Mouse (Mus musculus) gastrocnemius, postnatal 10 days (tissue): ENCODE results near the gene Il15ra. TPM values are rescaled to one million over a fixed set of nuclear protein-coding genes. Genes with fewer than 3 reads are reported as not detected.
A peak's percentile ranks its signal among the peaks of the same experiment; 100 is the strongest.

Experiments
- DNase-seq: peaks from one replicate; pipeline ENCODE4 v3.0.0; 2021; ENCODE audit warnings: mixed read lengths
- total RNA-seq, 2 experiments: library from RNA; stranded (reverse); gene quantifications; 2 replicates each; pipeline ENCODE4 v1.2.3; 2021

The Il15ra gene
- total RNA-seq, 2 experiments from 2014 or later: 12.9 to 15.4 TPM

DNA sequence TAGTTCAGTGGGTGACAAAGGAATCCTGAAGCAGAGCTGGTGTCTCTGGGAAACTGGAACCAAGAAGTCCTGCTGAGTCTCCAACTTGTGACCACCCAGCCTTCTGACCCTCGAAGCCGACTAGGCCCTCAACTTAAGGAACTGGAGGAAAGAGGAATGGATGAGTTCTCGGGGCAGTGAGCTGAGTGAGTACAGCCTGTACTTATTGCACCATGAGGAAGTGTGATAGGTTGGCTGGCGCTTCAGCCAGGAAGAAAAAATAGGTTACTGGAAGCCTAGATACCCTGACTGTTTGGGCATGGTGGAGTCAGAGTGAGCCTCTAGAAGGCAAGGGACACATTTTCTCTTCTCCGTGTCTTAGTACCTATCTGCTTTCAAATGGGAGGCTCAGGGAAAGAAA is 3.4 kb downstream of the Il15ra start:
- DNase-seq: no peak

DNA sequence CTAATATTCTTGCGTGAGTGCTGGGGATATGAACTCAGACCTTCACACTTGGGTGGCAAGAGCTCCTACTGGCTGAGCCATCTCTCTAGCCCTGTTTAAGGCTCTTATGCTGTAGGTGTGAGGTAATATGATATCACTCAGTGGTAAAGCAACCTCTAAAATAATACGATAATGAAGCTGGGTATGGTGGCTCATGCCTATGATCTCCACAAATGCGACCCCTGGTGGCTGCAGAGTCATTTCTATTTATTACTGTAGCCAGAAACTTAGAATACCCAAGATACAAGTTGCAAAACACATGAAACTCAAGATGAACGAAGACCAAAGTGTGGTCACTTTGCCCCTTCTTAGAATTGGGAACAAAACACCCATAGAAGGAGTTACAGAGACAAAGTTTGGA is 5.0 kb downstream of the Il15ra start:
- peak; percentile 16 for DNase-seq

DNA sequence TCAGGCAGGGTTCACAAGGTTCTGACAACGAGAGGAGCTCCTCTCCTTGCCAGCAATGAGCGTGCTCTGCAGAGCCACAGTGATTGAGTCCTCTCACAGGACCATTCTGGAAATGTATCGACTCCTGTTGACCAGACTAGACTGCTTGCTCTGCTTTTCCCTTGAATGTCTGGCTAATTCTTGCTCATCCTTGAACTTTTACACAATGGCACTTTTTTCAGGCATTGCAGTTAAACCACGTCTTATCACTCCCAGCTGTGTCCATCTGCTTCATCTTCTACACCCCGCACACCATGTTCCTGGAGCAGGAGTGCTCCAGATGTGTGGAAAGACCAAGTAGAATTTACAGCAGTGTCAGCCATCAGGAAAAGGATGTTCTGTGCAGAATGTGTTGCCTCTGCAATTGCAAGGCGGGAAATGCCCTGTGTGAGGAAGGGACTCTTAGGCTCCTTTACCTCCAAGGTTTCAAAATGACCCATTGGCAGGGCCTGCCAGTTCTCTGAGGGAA is 7.4 kb downstream of the Il15ra start:
- DNase-seq: no peak

DNA sequence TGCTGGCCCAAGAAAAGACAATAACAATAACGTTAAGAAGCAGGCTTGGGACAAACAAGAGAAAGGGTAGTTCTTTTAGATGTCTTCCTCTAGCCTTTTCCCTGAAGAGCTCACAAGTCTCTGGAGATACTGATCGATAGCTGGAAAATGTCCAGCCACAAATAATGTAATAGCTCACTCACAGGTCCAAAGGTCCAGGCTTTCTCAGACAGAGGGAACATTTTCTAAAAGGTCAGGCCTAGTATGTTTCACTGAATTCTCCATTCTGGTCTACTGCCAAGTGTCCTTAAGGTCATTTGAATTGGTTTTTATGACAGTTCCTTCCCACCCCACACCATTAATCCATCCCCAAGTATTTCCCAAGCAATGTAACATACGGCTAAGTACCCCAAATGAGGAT is 7.9 kb downstream of the Il15ra start:
- DNase-seq: no peak

DNA sequence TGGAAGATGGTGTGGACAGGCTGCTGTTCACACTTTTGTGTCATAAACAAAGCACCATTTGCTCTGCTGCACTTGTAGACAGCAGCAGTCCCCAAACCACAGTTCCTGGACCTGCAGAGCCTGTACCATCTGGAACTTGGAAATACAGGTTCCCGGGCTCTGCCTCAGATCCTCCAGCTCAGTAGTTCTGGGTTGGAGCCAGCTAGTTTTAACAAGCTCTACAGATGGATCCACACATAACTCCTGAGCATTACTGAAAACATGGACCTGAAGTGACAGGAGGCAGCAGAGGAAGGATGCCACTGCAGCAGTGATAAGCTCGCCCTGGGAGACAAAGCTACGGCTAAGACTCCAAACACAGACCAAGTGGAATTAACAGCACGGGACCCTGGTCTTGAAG is 9.4 kb downstream of the Il15ra start:
- DNase-seq: no peak

DNA sequence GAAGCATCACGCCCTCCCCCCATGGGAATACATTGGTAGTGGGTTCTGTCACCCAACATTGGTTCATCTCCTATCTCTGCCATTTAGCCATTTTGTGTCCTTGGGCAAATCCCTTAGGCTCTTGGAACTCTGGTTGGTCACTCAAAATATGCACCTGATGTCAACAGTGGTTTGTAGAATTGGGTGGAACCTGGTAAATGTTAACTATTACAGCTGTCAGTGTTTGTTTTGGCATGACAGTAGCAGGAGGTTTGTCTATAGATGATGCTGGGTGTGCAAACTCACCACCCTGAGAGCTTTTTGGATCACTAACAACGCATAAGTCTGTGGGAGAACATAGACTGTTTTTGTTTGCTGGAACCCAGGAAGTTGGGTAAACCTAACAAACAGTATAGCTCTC is 13.5 kb downstream of the Il15ra start:
- no peak for DNase-seq

DNA sequence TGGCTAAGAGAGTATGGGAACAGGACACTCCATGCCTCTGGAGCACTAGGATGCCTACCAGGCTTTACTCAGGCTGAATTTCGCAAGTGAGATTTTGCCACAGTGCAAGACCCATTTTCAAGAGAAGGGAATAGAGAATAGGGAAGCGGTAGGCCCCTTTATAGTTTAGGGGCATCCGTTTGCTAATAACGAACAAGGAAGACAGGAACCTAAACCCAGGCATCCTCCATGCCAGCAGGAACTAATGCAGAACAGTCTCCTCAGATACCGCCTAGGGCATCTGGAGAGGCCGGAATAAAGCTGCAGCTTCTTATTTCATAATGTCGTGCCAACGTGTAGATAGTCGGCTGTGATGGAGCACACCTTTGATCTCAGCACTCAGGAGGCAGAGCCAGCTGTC is 17.5 kb downstream of the Il15ra start:
- no peak for DNase-seq

DNA sequence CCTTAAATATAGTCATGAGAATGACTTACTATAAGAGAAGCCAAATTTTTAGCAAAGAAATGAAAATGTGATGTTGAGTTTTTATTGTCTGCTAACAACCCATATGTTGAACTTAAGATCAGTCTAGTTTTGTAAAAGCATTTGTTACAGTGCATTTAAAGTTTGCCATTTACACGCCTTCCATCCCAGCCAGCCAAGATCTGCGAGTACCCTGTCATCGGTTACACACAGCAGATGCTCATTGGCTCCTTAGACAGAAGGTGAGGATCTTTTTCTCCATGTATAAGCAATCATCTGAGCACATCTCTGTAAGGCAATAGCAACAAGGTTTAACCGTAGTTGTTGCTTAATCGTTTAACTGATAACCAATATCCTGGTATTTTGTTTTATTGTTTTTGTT is 22.5 kb downstream of the Il15ra start:
- DNase-seq: no peak

DNA sequence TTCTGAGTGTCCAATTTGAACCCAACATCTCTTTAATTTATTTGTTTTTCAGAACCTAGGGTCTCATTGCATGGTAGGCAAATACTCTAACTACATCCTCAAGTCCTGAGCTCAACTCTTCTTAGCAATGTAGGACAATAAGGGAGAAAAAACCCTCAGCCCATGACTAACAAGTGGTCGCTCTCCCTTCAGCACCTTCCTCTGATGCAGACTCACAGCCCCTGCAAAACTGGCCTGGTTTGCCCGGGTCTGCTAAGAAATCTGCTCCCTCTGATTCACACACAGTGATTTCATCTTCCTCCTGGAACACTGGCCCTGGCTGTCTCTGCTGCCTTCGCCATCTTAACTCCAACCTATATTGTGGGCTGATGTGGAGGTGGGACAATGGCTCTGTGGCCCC is 24.0 kb downstream of the Il15ra start:
- no peak for DNase-seq

DNA sequence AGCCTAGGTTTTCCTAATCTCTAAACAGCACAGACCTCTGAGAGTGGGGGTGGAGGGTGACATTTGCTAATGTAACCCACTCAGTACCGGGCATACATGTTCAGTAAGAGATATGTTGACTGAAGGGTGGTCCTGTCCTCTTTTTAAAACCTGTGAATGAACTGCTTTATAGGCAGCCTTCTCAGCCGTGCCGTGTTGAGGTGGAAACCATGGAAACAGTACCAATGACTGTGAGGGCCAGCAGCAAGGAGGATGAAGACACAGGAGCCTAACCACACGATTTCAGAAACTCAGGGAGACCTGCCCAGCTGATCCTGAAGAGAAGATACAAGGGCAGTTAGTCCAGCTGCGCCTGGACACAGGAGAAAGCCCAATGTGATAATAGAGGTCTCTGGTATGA is 27.9 kb downstream of the Il15ra start:
- DNase-seq: no peak

DNA sequence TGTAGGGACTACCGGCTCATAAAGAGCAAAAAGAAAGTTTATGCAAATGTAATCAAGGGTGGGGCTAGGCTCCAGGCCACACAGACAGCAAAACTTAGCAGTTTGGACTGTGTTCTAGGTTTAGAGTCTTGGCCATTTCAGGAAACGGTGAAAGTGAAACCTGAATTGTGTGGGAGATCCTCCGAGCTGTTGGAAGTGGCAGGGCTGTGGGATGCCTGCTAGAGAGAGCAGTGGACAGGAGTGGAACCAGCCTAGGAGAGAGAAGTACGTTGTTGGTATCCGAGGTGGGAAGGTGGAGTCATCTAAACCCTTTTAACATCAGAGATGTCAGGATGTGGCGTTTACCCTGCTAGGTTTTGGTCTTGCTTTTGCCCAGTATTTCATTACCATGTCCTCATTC is 30.8 kb downstream of the Il15ra start:
- no peak for DNase-seq

DNA sequence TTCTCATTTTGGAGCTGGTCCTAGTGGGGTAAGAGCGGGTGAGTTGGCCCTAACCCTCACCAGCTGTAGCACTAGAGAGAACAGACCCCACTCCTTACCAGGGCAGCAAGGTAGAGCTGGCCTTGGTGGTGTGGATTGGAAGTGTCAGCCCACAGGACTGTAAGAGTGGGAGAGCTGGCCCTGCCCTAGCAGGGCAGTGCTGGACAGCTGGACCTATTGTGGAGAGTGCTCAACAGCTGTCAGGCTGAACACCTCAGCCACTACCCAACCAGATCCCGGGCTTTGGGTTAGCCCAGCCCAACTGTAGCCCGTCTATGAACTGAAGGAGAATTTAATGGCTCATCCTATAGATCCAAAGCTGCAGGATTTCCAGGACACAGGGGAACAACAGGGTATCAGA is 33.7 kb downstream of the Il15ra start:
- DNase-seq: no peak

DNA sequence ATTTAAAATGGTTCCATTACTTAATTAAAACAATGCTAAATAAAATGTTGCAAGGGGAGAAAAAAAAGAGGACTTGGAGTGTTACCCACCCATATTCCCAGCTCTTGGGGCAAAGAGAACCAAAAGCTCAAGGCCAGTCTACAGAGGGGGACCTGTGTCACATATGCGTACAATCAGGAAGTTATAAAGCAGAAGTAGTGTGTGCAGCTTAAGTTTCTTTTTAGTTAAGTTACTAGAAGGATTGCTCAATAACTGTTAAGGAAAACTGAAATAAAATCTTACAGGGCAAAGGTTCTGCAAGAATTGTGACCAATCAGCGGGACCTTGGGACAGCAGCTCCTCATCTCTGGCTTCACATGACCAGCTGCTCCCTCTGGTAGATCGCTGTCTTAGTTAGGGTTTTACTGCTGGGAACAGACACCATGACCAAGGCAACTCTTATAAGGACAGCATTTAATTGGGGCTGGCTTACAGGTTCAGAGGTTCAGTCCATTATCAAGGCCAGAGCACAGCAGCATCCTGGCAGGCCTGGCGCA is 34.5 kb downstream of the Il15ra start:
- no peak for DNase-seq

DNA sequence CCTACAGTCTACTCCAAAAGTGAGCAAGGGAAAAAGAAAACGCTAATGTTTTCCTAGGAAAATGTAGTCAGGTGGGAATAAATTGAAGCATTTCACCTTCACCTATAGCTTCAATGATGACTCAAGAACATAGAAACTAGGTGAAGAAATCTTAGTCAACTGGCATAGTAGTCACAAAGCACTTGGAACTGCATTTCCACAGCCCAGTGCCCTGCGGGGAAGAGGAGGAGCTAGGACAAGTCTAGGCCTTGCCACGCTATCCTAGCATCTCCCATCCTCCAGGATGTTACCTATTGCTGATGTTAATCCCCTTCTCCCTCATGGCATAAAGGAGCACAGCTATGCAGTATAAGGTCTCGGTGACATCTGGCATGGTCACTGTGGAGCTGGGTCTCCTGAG is 57.5 kb downstream of the Il15ra start:
- DNase-seq: no peak

DNA sequence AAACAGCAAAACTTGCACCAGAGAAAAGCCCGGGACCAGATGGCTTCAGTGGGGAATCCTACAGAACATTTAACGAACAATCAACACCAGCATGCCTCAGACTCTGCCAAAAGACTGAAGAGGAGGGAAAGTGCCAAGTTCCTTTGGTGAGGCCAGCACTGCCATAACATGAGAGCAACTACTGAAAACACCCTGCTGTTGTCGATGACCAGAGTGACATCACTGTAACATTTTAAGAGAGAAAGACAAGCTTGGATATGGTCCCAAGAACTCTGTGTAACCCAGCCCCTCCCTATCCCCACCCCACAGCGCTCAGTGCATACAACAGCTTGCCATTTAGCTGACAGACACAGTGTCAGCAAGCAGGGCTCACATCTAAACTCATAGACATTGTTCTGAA is 60.6 kb downstream of the Il15ra start:
- no peak for DNase-seq

DNA sequence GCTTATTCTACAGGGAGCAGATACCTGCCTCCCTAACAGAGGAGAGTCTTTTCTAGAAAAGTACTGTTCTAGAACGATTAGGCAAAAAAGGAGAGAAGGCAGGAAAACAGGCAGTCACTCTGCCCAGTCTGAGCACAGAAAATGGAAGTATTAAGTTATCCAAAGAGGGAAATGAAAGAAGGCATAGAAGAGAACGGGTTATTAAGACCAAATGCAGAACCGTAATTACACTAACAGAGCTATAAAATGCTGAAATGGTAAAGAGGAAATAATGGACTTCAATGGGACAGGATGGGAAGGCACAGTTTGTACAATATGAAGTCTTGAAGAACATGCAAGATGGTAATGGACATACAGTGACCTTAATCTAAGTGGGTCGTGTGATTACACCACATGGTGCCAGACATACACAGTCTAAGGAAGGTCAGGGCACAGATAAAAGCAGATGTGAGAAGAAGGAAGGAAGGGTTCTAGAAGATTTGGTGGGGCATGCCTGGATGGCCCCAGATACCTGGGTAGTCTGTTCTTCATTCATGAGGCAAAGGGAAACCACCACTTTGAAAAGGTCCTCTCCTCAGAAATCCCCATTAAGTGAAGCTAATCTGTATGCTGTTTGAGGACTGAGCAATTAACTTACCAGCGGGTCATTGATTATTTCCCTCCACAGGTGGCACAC is 61.5 kb downstream of the Il15ra start:
- no peak for DNase-seq

DNA sequence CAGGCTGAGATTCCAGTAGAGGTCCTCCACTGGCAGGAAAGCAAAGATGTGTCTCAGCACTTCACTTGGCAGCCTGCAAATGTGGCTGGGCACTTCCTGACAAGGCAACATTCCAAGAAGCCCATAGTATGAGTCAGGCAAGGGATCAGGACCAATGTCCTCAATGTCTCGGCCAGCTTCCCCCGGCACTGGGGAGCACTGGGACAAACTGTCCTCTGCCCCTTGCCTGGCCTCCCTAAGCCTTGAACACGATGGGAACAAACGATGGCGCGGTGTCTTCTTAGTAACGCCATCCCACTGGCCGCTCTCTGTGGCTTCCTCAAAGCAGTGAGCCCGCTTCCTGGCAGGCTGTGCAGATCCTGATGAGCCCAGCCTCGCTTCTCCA is 62.1 kb downstream of the Il15ra start:
- DNase-seq: peak; percentile 5

DNA sequence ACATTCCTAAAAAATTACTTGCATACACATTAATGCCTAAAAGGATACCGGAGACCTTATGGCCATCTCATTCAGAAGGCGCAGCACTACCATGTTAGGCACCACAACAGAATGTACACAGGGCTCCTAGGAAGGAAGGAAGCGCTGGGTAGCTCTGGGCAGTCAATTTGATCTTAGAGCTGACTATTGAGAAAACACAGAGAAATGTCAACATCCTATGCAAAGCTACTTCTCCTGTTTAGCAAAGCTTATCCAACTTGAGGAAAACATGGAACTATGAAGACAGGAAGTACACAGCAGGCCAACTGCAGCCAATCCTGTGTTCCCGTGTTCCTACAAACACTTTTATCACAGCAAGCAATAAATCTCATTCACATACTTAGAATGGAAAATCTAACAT is 66.6 kb downstream of the Il15ra start:
- DNase-seq: no peak

DNA sequence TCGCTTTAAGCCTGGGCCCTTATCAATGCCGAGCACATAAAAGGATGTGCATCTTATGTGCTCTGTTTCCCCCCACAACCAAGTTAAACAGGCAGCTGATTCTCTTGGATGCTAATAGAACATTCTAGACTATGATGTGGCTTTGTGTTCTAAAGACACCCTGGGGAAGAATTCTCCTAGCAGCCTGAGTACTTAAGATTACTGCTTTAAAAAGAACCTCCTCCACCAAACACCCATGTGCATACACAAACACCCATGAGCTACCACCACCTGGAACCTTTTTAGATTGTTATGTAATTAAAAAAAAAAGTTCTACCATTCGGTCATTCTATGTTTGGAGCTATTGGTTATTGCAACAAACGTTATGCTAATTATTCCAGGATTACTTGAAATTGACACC is 67.3 kb downstream of the Il15ra start:
- DNase-seq: no peak

DNA sequence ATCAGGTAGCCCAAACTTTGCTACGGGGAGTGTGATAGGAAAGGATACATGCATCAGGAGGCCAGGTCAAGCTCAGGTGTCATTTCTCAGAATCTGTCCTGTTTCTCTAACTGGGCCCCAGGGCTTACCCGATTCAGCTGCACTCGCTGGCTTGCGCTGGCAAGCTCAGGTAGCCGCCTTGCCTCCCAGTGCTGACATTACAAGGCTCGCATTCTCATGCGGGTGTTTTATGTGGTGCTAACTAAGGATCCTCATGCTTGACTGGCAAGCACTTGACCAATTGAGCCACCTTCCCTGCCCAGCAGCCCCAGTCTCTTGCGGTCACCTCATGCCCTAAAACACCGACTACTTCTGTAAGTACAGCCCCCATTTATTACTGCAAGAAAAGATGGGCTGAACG is 69.3 kb downstream of the Il15ra start:
- no peak for DNase-seq

DNA sequence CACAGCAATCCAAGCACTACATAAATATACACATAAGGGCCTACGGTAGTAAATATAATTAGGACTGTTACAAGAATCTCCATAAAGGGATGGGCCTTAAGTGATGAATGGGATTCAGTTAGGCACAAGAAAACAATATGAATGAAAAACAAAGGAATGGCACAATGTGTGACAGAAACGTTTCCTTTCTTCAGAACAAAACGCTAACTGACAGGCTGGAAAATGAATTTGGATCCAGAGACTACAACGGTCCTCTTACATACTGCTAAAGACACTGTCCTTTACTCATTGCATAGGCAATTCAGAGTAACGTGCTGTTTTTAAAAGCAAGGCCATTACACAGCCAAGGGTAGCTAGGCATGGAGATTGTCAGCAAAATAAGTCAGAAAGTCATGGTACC is 70.0 kb downstream of the Il15ra start:
- no peak for DNase-seq

DNA sequence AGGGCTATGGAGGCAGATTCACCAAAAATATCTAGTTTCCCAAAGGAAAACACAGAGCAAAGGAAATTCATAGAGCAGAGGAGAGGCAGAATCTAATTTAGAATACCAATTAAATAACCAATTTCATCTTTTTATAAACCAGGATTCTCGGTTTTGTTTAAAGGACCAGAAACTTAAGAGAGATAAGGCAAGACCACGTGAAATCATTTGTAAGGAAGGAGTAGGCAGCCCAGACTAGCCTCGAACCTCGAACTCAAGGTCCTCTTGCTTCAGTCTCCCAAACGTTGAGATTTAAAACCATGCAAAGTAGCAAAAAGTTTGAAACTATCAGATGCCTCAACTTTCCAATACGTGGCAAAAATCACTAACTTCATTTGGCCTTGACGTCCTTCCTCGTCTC is 71.3 kb downstream of the Il15ra start:
- no peak for DNase-seq

DNA sequence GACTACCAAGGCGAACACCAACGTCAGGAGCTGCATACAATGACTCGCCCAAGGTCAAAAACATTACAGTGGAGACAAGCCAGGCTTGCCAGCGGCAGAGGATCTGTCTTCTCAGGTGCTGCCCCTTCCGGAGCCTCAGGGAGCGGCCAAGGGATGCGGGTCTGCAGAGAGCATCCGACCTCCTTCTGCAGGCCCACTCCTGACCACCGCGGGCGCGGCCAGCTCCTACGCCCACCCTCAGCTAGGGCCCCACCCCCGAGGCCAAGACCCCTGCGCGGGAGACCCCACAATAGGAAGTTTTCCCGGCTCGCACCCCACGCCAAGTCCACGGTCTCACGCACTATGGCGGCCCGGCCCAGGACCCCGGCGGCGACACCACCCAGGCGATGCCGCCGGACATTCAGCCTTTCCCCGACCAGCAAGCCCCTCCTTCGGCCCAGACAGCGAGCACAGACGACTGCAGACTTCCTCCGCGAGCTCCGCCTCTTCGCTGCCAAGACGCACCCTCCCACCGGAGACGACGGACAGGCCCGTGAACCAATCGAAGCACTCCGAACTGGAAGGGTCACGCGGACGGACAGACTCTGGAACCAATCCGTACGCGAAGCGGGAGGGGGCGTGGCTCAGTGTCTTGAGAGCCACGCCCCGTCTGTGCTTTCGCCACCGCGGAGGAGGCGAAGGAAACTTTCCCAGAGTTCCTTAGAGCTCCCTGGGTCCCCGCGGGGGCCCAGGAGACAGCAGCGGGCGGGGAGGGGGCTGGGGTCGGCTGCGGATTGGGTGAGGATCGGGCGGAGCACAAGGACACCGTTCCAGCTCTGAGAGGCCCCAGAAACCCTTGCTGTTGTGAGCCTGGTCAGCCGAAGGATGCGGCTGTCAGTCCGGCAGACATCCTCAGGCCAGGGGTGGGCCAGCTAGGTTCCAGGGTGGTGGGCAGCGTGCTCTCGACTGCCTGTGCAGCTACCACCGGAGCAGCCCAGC is 72.3 kb downstream of the Il15ra start, which contains the start of the genes Fbh1 and Ankrd16:
Gene Fbh1 (minus strand): TSS at position 492 of the 978 bp plus-strand sequence.
Gene Ankrd16 (plus strand): TSS at position 786 of the 978 bp plus-strand sequence.
- peak; percentile 100 for DNase-seq
